Mouse (Mus musculus): ENCODE measurements around the gene Actr10. TPM values are rescaled to one million over a fixed set of nuclear protein-coding genes. Genes with fewer than 3 reads are reported as not detected.

Actr10 gene
- polyA plus RNA-seq, 1 experiment from 2014 or later: 290 TPM

DNA sequence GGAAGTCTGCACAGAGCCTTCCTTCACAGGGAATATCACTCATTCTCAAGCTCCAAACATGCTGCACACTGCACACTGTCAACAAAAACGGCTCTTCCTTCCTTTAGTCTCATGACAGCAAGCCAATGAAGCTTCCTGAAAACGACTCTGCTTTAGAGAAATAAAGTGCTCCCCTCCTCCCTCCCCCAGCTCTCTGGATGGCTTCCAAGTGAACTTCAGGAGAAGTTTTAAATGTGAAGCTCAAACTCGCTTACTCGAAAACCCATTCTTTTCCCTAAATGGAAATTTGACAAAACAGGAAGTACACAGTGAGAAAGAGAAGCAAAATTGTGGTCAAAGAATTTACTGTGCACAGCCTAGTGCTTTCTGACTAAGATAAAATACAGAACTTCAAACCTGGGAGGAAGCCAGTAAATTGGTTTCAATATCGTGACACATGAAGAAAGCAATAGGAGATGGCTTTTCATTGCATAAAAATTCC is 61.8 kb downstream of the Actr10 start:
- peaks cover 5% of the 10 kb centered on the region; the same call in 1 of the 2 replicates for H3K36me3 ChIP-seq (ENCODE audit: control insufficient read depth, insufficient read depth, low read length)
- DNase-seq (ENCODE audit: low spot score) (no peak), ATAC-seq (ENCODE audit: insufficient read depth, low FRiP score, low TSS enrichment) (no peak)
- H3K4me3 ChIP-seq (ENCODE audit: low read depth, low read length): no peak overlapping the region
- no peaks in the 10 kb centered on the region for H3K27me3 ChIP-seq (ENCODE audit: control insufficient read depth, insufficient read depth, low read length)
- no peak overlapping the region for H3K9ac ChIP-seq (ENCODE audit: low read length)
- H3K27ac ChIP-seq (ENCODE audit: low read depth, low read length): no peak overlapping the region
- no peak overlapping the region for H3K4me2 ChIP-seq (ENCODE audit: low read depth)
- H3K4me1 ChIP-seq (ENCODE audit: control insufficient read depth, insufficient read depth, low read length): no peaks in the 10 kb centered on the region
- 74% methylated on average over 5 of the region's 5 CpGs for WGBS
- H3K9me3 ChIP-seq (ENCODE audit: control insufficient read depth, low read length): no peaks in the 10 kb centered on the region

DNA sequence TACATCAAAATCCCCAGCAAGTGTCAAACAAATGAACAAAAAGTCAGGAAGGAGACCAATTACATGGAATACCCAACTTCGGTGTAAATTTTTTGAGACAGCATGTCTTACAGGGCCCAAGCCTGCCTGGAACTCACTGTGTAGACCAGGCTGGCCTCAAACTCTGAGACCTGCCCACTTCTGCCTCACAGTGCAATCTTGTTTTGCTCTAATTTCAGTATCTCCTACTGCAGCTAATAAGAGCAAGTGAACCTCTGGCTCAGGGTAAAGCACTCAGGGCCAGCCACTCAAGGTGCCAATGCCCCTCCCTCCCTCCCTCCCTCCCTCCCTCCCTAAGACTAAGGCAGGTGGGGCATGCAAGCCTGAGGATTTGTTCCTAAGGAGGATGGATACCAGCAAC is 62.7 kb downstream of the Actr10 start:
- H3K4me2 ChIP-seq (ENCODE audit: low read depth): no peak overlapping the region
- no peak overlapping the region for H3K27ac ChIP-seq (ENCODE audit: low read depth, low read length)
- ATAC-seq (ENCODE audit: insufficient read depth, low FRiP score, low TSS enrichment) (no peak), DNase-seq (ENCODE audit: low spot score) (no peak)
- no peak overlapping the region for H3K9ac ChIP-seq (ENCODE audit: low read length)
- H3K4me1 ChIP-seq (ENCODE audit: control insufficient read depth, insufficient read depth, low read length): no peaks in the 10 kb centered on the region
- no peaks in the 10 kb centered on the region for H3K27me3 ChIP-seq (ENCODE audit: control insufficient read depth, insufficient read depth, low read length)
- H3K36me3 ChIP-seq (ENCODE audit: control insufficient read depth, insufficient read depth, low read length): peaks cover 7% of the 10 kb centered on the region; the same call in 1 of the 2 replicates
- H3K4me3 ChIP-seq (ENCODE audit: low read depth, low read length): no peak overlapping the region
- H3K9me3 ChIP-seq (ENCODE audit: control insufficient read depth, low read length): no peaks in the 10 kb centered on the region
- WGBS: 70% methylated on average over 1 of the region's 1 CpGs

DNA sequence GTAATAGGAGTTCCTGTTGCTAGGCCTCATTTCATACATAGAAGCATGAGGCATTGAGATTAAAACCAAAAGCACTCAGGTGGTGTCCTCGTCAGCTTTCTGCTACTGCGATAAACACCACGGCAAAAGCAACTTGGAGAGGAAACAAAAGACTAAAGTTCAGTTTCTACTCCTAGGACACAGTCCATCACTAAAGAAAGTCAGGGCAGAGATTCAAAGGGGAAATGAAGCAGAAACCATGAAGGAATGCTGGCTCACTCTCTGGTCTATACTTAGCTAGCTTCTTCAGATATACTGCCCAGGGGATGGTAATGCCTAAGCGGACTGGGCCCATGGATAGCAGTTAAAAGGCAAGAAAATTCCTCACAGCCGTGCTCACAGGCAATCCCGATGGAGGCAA is 63.8 kb downstream of the Actr10 start:
- 75% methylated on average over 6 of the region's 6 CpGs for WGBS
- Histone ChIP-seq H3K9ac (ENCODE audit: low read length) (no peak overlapping the region), H3K27me3 (ENCODE audit: control insufficient read depth, insufficient read depth, low read length) (no peaks in the 10 kb centered on the region), H3K27ac (ENCODE audit: low read depth, low read length) (no peak overlapping the region), H3K9me3 (ENCODE audit: control insufficient read depth, low read length) (no peaks in the 10 kb centered on the region), H3K4me2 (ENCODE audit: low read depth) (no peak overlapping the region), H3K4me1 (ENCODE audit: control insufficient read depth, insufficient read depth, low read length) (no peaks in the 10 kb centered on the region), H3K36me3 (ENCODE audit: control insufficient read depth, insufficient read depth, low read length) (peaks cover 10% of the 10 kb centered on the region; the same call in 1 of the 2 replicates), H3K4me3 (ENCODE audit: low read depth, low read length) (no peak overlapping the region)
- ATAC-seq (ENCODE audit: insufficient read depth, low FRiP score, low TSS enrichment) (no peak), DNase-seq (ENCODE audit: low spot score) (no peak)

DNA sequence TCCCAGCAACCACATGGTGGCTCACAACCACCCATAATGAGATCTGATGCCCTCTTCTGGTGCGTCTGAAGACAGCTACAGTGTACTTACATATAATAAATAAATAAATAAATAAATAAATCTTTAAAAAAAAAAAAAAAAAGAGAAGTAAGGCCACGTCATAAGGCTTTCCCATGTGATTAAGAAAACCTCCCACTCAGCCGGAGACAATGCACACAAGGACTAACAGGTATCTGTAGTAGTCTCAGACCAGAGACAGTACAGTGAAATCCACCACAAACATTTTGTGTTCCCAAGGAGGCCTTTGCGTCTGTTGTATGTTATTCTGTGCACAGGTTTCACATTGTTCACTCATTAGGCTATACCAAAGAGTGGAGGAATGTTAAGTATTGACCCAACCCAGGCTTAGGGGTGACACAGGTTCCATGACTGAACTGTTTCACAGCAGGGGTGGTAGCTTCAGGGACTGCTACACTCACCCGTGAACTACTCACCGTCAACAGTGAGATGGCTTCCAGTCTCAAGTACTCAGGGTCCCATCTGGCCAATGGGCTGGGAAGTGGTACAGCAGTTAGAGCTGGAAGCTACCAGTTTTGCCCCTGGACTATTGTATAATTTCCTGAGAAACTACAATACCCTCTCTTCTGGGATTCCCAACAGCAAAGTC is 66.2 kb downstream of the Actr10 start:
- ATAC-seq (ENCODE audit: insufficient read depth, low FRiP score, low TSS enrichment) (no peak), DNase-seq (ENCODE audit: low spot score) (no peak)
- 88% methylated on average over 5 of the region's 6 CpGs for WGBS
- no peaks in the 10 kb centered on the region for H3K4me1 ChIP-seq (ENCODE audit: control insufficient read depth, insufficient read depth, low read length)
- H3K36me3 ChIP-seq (ENCODE audit: control insufficient read depth, insufficient read depth, low read length): peaks cover 12% of the 10 kb centered on the region
- no peak overlapping the region for H3K27ac ChIP-seq (ENCODE audit: low read depth, low read length)
- no peaks in the 10 kb centered on the region for H3K9me3 ChIP-seq (ENCODE audit: control insufficient read depth, low read length)
- H3K9ac ChIP-seq (ENCODE audit: low read length): no peak overlapping the region
- no peak overlapping the region for H3K4me3 ChIP-seq (ENCODE audit: low read depth, low read length)
- no peak overlapping the region for H3K4me2 ChIP-seq (ENCODE audit: low read depth)
- H3K27me3 ChIP-seq (ENCODE audit: control insufficient read depth, insufficient read depth, low read length): no peaks in the 10 kb centered on the region

DNA sequence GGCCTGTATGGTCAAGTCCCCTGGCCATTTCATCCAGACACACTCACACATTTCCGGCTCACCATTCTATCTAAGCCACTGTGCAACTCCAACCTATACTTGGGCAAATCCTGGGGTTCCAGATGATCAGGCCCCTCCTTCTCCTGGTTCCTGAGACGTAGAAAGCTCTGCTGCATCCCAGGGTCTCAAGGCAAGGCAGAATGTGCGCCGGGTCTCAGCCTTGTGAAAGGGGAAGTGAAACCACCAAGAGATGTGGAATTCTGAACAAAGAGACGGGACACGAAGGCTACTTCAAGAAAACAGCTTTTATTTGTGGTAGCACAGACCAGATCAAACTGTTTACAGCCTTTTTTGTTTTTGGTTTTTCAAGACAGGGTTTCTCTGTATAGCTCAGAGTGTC is 68.5 kb downstream of the Actr10 start:
- peaks cover 16% of the 10 kb centered on the region for H3K36me3 ChIP-seq (ENCODE audit: control insufficient read depth, insufficient read depth, low read length)

DNA sequence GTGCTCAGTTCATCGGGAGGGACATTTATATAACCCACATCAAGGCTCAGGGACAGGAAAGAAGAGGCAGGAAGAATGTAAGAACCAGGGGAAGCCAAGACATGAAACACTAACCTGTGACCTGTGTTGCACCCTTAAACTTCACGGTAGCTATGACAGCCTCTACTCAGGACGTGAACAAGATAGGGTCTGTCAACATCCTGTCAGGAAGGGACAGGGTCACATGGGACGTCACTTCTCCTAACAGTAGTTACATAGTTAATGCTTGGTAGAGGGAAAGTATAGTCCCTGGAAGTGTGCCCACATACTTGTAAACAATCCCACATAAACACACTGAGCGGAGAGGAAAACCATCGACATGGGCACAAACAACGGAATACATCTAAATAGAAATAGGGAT is 69.2 kb downstream of the Actr10 start:
- Histone ChIP-seq H3K27ac (ENCODE audit: low read depth, low read length) (no peak overlapping the region), H3K36me3 (ENCODE audit: control insufficient read depth, insufficient read depth, low read length) (peaks cover 16% of the 10 kb centered on the region), H3K9ac (ENCODE audit: low read length) (no peak overlapping the region), H3K4me2 (ENCODE audit: low read depth) (no peak overlapping the region), H3K4me1 (ENCODE audit: control insufficient read depth, insufficient read depth, low read length) (no peaks in the 10 kb centered on the region), H3K4me3 (ENCODE audit: low read depth, low read length) (no peak overlapping the region), H3K27me3 (ENCODE audit: control insufficient read depth, insufficient read depth, low read length) (no peaks in the 10 kb centered on the region), H3K9me3 (ENCODE audit: control insufficient read depth, low read length) (no peaks in the 10 kb centered on the region)
- ATAC-seq (ENCODE audit: insufficient read depth, low FRiP score, low TSS enrichment) (no peak), DNase-seq (ENCODE audit: low spot score) (no peak)
- WGBS: 96% methylated on average over 7 of the region's 7 CpGs

More for the DNA sequence above, 68.5 kb downstream of the Actr10 start:
- H3K27ac ChIP-seq (ENCODE audit: low read depth, low read length): no peak overlapping the region
- DNase-seq (ENCODE audit: low spot score) (no peak), ATAC-seq (ENCODE audit: insufficient read depth, low FRiP score, low TSS enrichment) (no peak)
- H3K4me3 ChIP-seq (ENCODE audit: low read depth, low read length): no peak overlapping the region
- WGBS: 95% methylated on average over 6 of the region's 6 CpGs
- H3K4me1 ChIP-seq (ENCODE audit: control insufficient read depth, insufficient read depth, low read length): no peaks in the 10 kb centered on the region
- no peak overlapping the region for H3K4me2 ChIP-seq (ENCODE audit: low read depth)
- H3K9me3 ChIP-seq (ENCODE audit: control insufficient read depth, low read length): no peaks in the 10 kb centered on the region
- no peaks in the 10 kb centered on the region for H3K27me3 ChIP-seq (ENCODE audit: control insufficient read depth, insufficient read depth, low read length)
- no peak overlapping the region for H3K9ac ChIP-seq (ENCODE audit: low read length)

DNA sequence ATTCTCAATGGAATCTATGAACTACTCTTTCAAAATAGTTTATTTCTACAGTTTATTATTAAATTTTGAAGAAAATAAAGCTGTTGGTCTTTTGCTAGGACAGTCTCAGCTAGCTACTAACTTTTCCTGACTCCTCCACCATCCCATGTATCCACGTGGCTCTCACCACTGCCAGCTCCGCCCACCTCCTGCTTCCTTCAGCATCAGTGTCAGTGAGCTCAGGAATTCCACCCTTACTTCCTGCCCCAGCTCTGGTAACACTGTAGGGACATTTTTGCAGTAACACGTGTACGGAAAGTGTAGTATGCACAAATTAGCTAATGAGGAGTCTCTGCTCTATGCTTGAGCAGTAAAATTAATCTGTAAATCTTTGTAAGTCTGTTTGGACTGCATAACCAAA is 72.1 kb downstream of the Actr10 start:
- Histone ChIP-seq H3K27ac (ENCODE audit: low read depth, low read length) (no peak overlapping the region), H3K4me3 (ENCODE audit: low read depth, low read length) (no peak overlapping the region), H3K9me3 (ENCODE audit: control insufficient read depth, low read length) (no peaks in the 10 kb centered on the region), H3K27me3 (ENCODE audit: control insufficient read depth, insufficient read depth, low read length) (no peaks in the 10 kb centered on the region), H3K4me1 (ENCODE audit: control insufficient read depth, insufficient read depth, low read length) (peaks cover 6% of the 10 kb centered on the region), H3K36me3 (ENCODE audit: control insufficient read depth, insufficient read depth, low read length) (peaks cover 14% of the 10 kb centered on the region), H3K9ac (ENCODE audit: low read length) (no peak overlapping the region), H3K4me2 (ENCODE audit: low read depth) (no peak overlapping the region)
- 67% methylated on average over 4 of the region's 4 CpGs for WGBS
- no peak for ATAC-seq (ENCODE audit: insufficient read depth, low FRiP score, low TSS enrichment)
- DNase-seq (ENCODE audit: low spot score): no peak

Other genes starting within 250 kb of the Actr10 start
- 27.8 and 28.5 TPM in 2 replicates for gene Frmd6, start 112.3 kb upstream of the Actr10 start, polyA plus RNA-seq (2014; fragmentation: Nextera tagmentation; extraction: Ambion mirVana)
- gene Psma3, start 36.8 kb downstream of the Actr10 start, polyA plus RNA-seq (2014; fragmentation: Nextera tagmentation; extraction: Ambion mirVana): 640 and 649 TPM in 2 replicates
- 32.6 and 34.4 TPM in 2 replicates for gene Arid4a, start 78.1 kb downstream of the Actr10 start, polyA plus RNA-seq (2014; fragmentation: Nextera tagmentation; extraction: Ambion mirVana)
- gene Tomm20l, start 173.6 kb downstream of the Actr10 start, polyA plus RNA-seq (2014; fragmentation: Nextera tagmentation; extraction: Ambion mirVana): not detected in 2 replicates
- 68.5 and 77.3 TPM in 2 replicates for gene Timm9, start 198.8 kb downstream of the Actr10 start, polyA plus RNA-seq (2014; fragmentation: Nextera tagmentation; extraction: Ambion mirVana)
- gene 2700049A03Rik, start 199.0 kb downstream of the Actr10 start, polyA plus RNA-seq (2014; fragmentation: Nextera tagmentation; extraction: Ambion mirVana): 20.1 and 21.8 TPM in 2 replicates